Comparison of ENCODE assay signal across 19 mouse cellular contexts in the genomic region with DNA sequence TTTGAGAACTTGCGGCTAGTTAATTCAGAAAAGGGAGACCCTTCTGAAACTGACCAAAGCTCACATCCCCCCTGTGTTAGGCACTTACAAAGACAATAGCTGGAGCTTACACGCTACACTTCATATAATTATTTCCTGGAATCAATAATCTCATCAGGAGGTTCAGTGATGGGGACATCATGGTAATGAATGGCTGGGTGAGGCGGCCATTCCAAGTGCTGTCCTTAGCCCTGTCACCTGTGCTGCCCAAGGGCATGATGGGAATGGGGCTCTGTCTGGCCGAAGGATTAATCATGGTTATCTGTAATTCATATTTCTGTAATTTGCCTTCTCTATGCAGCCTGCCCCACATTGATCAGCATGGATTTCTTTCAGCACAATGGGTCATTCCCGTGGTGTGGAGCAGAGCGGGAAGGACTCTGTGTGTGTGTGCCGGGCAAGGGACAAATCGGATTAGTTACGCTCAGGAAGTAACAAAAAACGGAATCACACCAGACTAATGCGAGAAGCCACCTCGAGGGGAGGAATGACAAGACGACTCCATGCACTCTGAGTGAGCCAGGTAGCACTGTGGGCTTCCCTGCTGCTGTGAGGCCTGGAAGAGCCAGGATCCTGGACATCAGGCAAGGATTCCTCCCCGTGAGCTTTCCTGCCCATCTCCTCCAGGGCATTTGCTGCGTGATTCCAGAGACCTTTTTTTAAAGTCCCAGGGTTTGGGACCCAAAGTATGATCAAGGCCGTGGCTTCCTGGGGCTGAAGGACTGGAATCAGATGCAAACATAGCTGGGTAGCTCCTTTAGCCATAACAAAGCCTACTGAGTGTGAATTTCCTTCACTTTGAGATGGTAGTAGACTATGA.
A peak's percentile ranks its signal among the peaks of the same experiment; 100 is the strongest.
DNase-seq lines count a peak whose midpoint lies in the region; ATAC-seq lines count a peak whose summit lies in the region.
"Had no signal": no experiment of that assay in that cellular context is flagged by ENCODE, and none has a peak within 500 bp of the region (broad histone marks: within the 10 kb centered on the region; RNA-seq: fewer than 3 reads in every experiment).

No protein-coding gene starts in this region.

- no peaks in the 10 kb centered on the region for H3K9me3 ChIP-seq in neural tube, embryonic 11.5 days (ENCODE audit: control insufficient read depth, low read length)
- H3K9me3 ChIP-seq in neural tube, embryonic 15.5 days (replicated peaks), result no peaks in the 10 kb centered on the region
- no peaks in the 10 kb centered on the region for H3K9me3 ChIP-seq in hindbrain, embryonic 12.5 days (replicated peaks)
- no peaks in the 10 kb centered on the region for H3K9me3 ChIP-seq in midbrain, embryonic 13.5 days
- H3K9me3 ChIP-seq: heart, embryonic 13.5 days; kidney, embryonic 15.5 days; limb, embryonic 10.5 days had no signal

- H3K27me3 ChIP-seq in neural tube, embryonic 11.5 days (ENCODE audit: control insufficient read depth, insufficient read depth, low read length), result peaks cover 3% of the 10 kb centered on the region; the same call in 1 of the 2 replicates
- peaks cover 67% of the 10 kb centered on the region for H3K27me3 ChIP-seq in neural tube, embryonic 15.5 days (replicated peaks)
- H3K27me3 ChIP-seq in hindbrain, embryonic 12.5 days, result peaks cover 55% of the 10 kb centered on the region
- peaks cover 88% of the 10 kb centered on the region for H3K27me3 ChIP-seq in midbrain, embryonic 13.5 days

- 47% methylated on average over 16 of the region's 16 CpGs for WGBS in neural tube, embryonic 11.5 days
- 37% methylated on average over 16 of the region's 16 CpGs for WGBS in neural tube, embryonic 15.5 days
- WGBS in hindbrain, embryonic 12.5 days, result 30% methylated on average over 16 of the region's 16 CpGs
- WGBS in midbrain, embryonic 13.5 days, result 11% methylated on average over 16 of the region's 16 CpGs

- no peak overlapping the region for H3K4me3 ChIP-seq in neural tube, embryonic 11.5 days (ENCODE audit: low read depth, low read length)
- H3K4me3 ChIP-seq in neural tube, embryonic 15.5 days (replicated peaks), result no peak overlapping the region
- no peak overlapping the region for H3K4me3 ChIP-seq in hindbrain, embryonic 12.5 days
- no peak overlapping the region for H3K4me3 ChIP-seq in midbrain, embryonic 13.5 days (replicated peaks)
- H3K4me3 ChIP-seq: gastrocnemius, adult 2 months; heart, embryonic 13.5 days; kidney, embryonic 15.5 days; limb, embryonic 10.5 days had no signal

- H3K4me2 ChIP-seq in neural tube, embryonic 11.5 days (ENCODE audit: low read depth), result no peak overlapping the region
- H3K4me2 ChIP-seq in neural tube, embryonic 15.5 days, result no peak overlapping the region
- H3K4me2 ChIP-seq in hindbrain, embryonic 12.5 days (replicated peaks), result peak overlapping the region; percentile 28
- H3K4me2 ChIP-seq in midbrain, embryonic 13.5 days (replicated peaks), result peak overlapping the region; percentile 30
- H3K4me2 ChIP-seq: heart, embryonic 13.5 days; kidney, embryonic 15.5 days had no signal

- no peaks in the 10 kb centered on the region for H3K36me3 ChIP-seq in neural tube, embryonic 11.5 days (ENCODE audit: control insufficient read depth, insufficient read depth, low read length)
- H3K36me3 ChIP-seq in neural tube, embryonic 15.5 days, result no peaks in the 10 kb centered on the region
- no peaks in the 10 kb centered on the region for H3K36me3 ChIP-seq in hindbrain, embryonic 12.5 days
- no peaks in the 10 kb centered on the region for H3K36me3 ChIP-seq in midbrain, embryonic 13.5 days
- H3K36me3 ChIP-seq: heart, embryonic 13.5 days; kidney, embryonic 15.5 days; limb, embryonic 10.5 days had no signal

- intact Hi-C loops in gastrocnemius, postnatal 14 days (cut with DNase I; ENCODE audit: low total_unique reads), result no loop called here

- no peak overlapping the region for H3K9ac ChIP-seq in neural tube, embryonic 11.5 days (ENCODE audit: low read length)
- H3K9ac ChIP-seq in neural tube, embryonic 15.5 days (replicated peaks), result no peak overlapping the region
- H3K9ac ChIP-seq in hindbrain, embryonic 12.5 days, result no peak overlapping the region
- H3K9ac ChIP-seq in midbrain, embryonic 13.5 days (replicated peaks), result peak overlapping the region; percentile 44; the same call in 1 of the 2 replicates
- H3K9ac ChIP-seq: forebrain, postnatal 0 days; heart, embryonic 13.5 days; kidney, embryonic 15.5 days had no signal

- no peak for DNase-seq in neural tube, embryonic 11.5 days (ENCODE audit: low spot score)
- DNase-seq in B cell, adult 2 months, result no peak
- no peak for DNase-seq in cerebellum, adult 18-20 months
- no peak for DNase-seq in gastrocnemius, postnatal 14 days
- DNase-seq: adrenal gland, adult 8-10 months; gastrocnemius, adult 2 months; heart, adult 11 months; heart, postnatal 4 days; kidney, postnatal 4 days; lung, adult 18-20 months; thymus, postnatal 4 days had no signal

- peak; percentile 31; the same call in 1 of the 2 replicates for ATAC-seq in neural tube, embryonic 11.5 days (ENCODE audit: insufficient read depth, low FRiP score, low TSS enrichment)
- ATAC-seq in neural tube, embryonic 15.5 days (ENCODE audit: low FRiP score), result no peak
- peak; percentile 76 for ATAC-seq in hindbrain, embryonic 12.5 days (ENCODE audit: low FRiP score)
- ATAC-seq in midbrain, embryonic 13.5 days, result peak; percentile 83
- ATAC-seq: forebrain, postnatal 0 days; intestine, postnatal 0 days had no signal

- H3K4me1 ChIP-seq in neural tube, embryonic 11.5 days (ENCODE audit: control insufficient read depth, insufficient read depth, low read length), result no peaks in the 10 kb centered on the region; the same call in 1 of the 2 replicates
- peaks cover 17% of the 10 kb centered on the region for H3K4me1 ChIP-seq in neural tube, embryonic 15.5 days
- H3K4me1 ChIP-seq in hindbrain, embryonic 12.5 days, result peaks cover 18% of the 10 kb centered on the region
- peaks cover 19% of the 10 kb centered on the region for H3K4me1 ChIP-seq in midbrain, embryonic 13.5 days (replicated peaks)

- no peak overlapping the region for H3K27ac ChIP-seq in neural tube, embryonic 11.5 days (ENCODE audit: low read depth, low read length)
- no peak overlapping the region for H3K27ac ChIP-seq in neural tube, embryonic 15.5 days (replicated peaks)
- H3K27ac ChIP-seq in hindbrain, embryonic 12.5 days, result no peak overlapping the region
- no peak overlapping the region for H3K27ac ChIP-seq in midbrain, embryonic 13.5 days
- H3K27ac ChIP-seq: gastrocnemius, adult 2 months; heart, embryonic 13.5 days; kidney, embryonic 15.5 days; limb, embryonic 10.5 days had no signal

Comparison
In these comparisons a context has a peak if more than half of its experiments do, and no peak if none do; other contexts are left out.
1. H3K4me2 ChIP-seq: peak in hindbrain, embryonic 12.5 days (single experiment) and midbrain, embryonic 13.5 days (single experiment); none in neural tube, embryonic 11.5 days (single experiment) and neural tube, embryonic 15.5 days (single experiment).